Mouse (Mus musculus) CH12.LX (cell line): ENCODE measurements around the gene Zbtb20. TPM values are rescaled to one million over a fixed set of nuclear protein-coding genes. Genes with fewer than 3 reads are reported as not detected.
A peak's percentile ranks its signal among the peaks of the same experiment; 100 is the strongest.

Source experiments
- DNase-seq: peaks from one replicate; pipeline ENCODE4 v3.0.0-alpha.2; 2013; ENCODE audit errors: extremely low read depth
- H3K27ac ChIP-seq: 2 replicates; pipeline ENCODE4 v1.5.1; 2012; ENCODE audit warnings: low read depth, mild to moderate bottlenecking, control low read depth, moderate library complexity; ENCODE audit not compliant: insufficient read depth
- H3K27me3 ChIP-seq: replicated peaks from 2 replicates; pipeline ENCODE3; 2012; ENCODE audit warnings: inconsistent platforms
- H3K36me3 ChIP-seq, 2 experiments: replicated peaks in 1 of 2; 2 replicates each; pipeline versions ENCODE3 to v1.6.1; 2012; ENCODE audit warnings: inconsistent platforms in 1 of 2, low read length in 1 of 2, mild to moderate bottlenecking in 1 of 2, mixed read lengths in 1 of 2, moderate library complexity in 1 of 2; ENCODE audit not compliant: control insufficient read depth in 1 of 2, insufficient read depth in 1 of 2
- H3K4me1 ChIP-seq, 2 experiments: 2 replicates each; pipeline ENCODE4 v1.6.1; 2012; ENCODE audit warnings: inconsistent platforms in 1 of 2, moderate library complexity in 1 of 2; ENCODE audit not compliant: insufficient read depth in 2 of 2, control insufficient read depth in 1 of 2
- H3K4me2 ChIP-seq: 2 replicates; pipeline ENCODE4 v1.6.1; 2012; ENCODE audit warnings: low read depth, mild to moderate bottlenecking, control low read depth; ENCODE audit not compliant: poor library complexity, insufficient read depth, severe bottlenecking
- H3K4me3 ChIP-seq, 3 experiments: fragments of 150-350 bp in 1 of 3; sonication (generic) in 1 of 3; replicated peaks in 1 of 3; 2 replicates each; pipeline versions ENCODE3 to v1.5.1; 2011 to 2012; ENCODE audit warnings: low read depth in 2 of 3, low read length in 2 of 3, mild to moderate bottlenecking in 2 of 3, moderate library complexity in 2 of 3, control low read depth in 1 of 3, improper control_type of control experiment in 1 of 3, inconsistent platforms in 1 of 3, mixed read lengths in 1 of 3; ENCODE audit not compliant: poor library complexity in 1 of 3
- H3K79me2 ChIP-seq: replicated peaks from 2 replicates; pipeline ENCODE4 v1.6.1; 2012; ENCODE audit warnings: mild to moderate bottlenecking, moderate library complexity; ENCODE audit not compliant: control insufficient read depth, poor library complexity, insufficient read depth, severe bottlenecking; ENCODE audit errors: extremely low read depth
- H3K9ac ChIP-seq: 2 replicates; pipeline ENCODE4 v1.6.1; 2012; ENCODE audit warnings: low read depth, mild to moderate bottlenecking, control low read depth, moderate library complexity; ENCODE audit not compliant: insufficient read depth
- H3K9me3 ChIP-seq: replicated peaks from 2 replicates; pipeline ENCODE3; 2012; ENCODE audit warnings: low read length, inconsistent platforms, mixed read lengths
- CTCF ChIP-seq, 2 experiments: IDR thresholded peaks in 1 of 2; conservative IDR thresholded peaks in 1 of 2; 2 replicates each; pipeline ENCODE4 v1.5.1; 2011 to 2012; ENCODE audit warnings: low read depth in 2 of 2, low read length in 2 of 2, improper control_type of control experiment in 1 of 2, inconsistent platforms in 1 of 2, mild to moderate bottlenecking in 1 of 2, moderate library complexity in 1 of 2
- ELF1 ChIP-seq: IDR thresholded peaks from 2 replicates; pipeline ENCODE4 v1.6.1; 2014; ENCODE audit warnings: low read depth, mild to moderate bottlenecking, inconsistent platforms, low read length, improper control_type of control experiment
- GABPA ChIP-seq: IDR thresholded peaks from 2 replicates; pipeline ENCODE4 v1.6.1; 2012; ENCODE audit warnings: low read depth, low read length, improper control_type of control experiment, inconsistent platforms; ENCODE audit not compliant: insufficient replicate concordance
- MAFK ChIP-seq: IDR thresholded peaks from 2 replicates; pipeline ENCODE4 v1.6.1; 2011; ENCODE audit warnings: low read length, improper control_type of control experiment; ENCODE audit not compliant: insufficient replicate concordance
- MAZ ChIP-seq: IDR thresholded peaks from 2 replicates; pipeline ENCODE4 v1.6.1; 2012; ENCODE audit warnings: low read depth, mild to moderate bottlenecking, inconsistent platforms, low read length, improper control_type of control experiment, moderate library complexity
- MXI1 ChIP-seq: IDR thresholded peaks from 2 replicates; pipeline ENCODE4 v1.6.1; 2011; ENCODE audit warnings: mild to moderate bottlenecking, low read depth, low read length, improper control_type of control experiment
- NELFE ChIP-seq: IDR thresholded peaks from 2 replicates; pipeline ENCODE4 v1.6.1; 2011; ENCODE audit warnings: low read depth, low read length, improper control_type of control experiment
- RCOR1 ChIP-seq: conservative IDR thresholded peaks from 2 replicates; pipeline ENCODE4 v1.6.1; 2012; ENCODE audit warnings: low read depth, mild to moderate bottlenecking, inconsistent platforms, low read length, improper control_type of control experiment
- UBTF ChIP-seq: IDR thresholded peaks from 2 replicates; pipeline ENCODE4 v1.6.1; 2012; ENCODE audit warnings: low read depth, mild to moderate bottlenecking, inconsistent platforms, low read length, improper control_type of control experiment, moderate library complexity
- USF2 ChIP-seq: conservative IDR thresholded peaks from 2 replicates; pipeline ENCODE4 v1.6.1; 2011; ENCODE audit warnings: low read depth, low read length, improper control_type of control experiment
- ZKSCAN1 ChIP-seq: IDR thresholded peaks from 2 replicates; pipeline ENCODE4 v1.6.1; 2012; ENCODE audit warnings: low read depth, inconsistent platforms, low read length, improper control_type of control experiment, borderline replicate concordance
- dilution Hi-C: fragments of 300-500 bp; cut with MboI; formaldehyde crosslinking; loops from 2 replicates; pipeline ENCODE4 v1.14.3; 2020; ENCODE audit warnings: low sequenced_read_pairs; ENCODE audit not compliant: extremely low pct_unique_long_range_greater_than_20kb, extremely low pct_ligation_motif_present
- in situ Hi-C: fragments of 300-500 bp; cut with MboI; formaldehyde crosslinking; loops from 3 replicates; pipeline ENCODE4 v1.14.3; 2019; ENCODE audit warnings: low sequenced_read_pairs, low pct_ligation_motif_present, low pct_unique_long_range_greater_than_20kb, mixed read lengths
- polyA plus RNA-seq: library from polyadenylated mRNA; unstranded; fragments of >175 nt; gene quantifications from 2 replicates; pipeline ENCODE4 v1.2.1, GENCODE M21; 2012; ENCODE audit warnings: low read depth; ENCODE audit not compliant: insufficient read length
- total RNA-seq, 2 experiments: library from RNA; depleted of rRNA; stranded (reverse); fragments of 300-350 nt in 1 of 2; fragments of >200 nt in 1 of 2; gene quantifications; 2 replicates each; pipeline ENCODE4 v1.2.3; 2012 to 2014

Gene Zbtb20
- total and polyA plus RNA-seq, 3 experiments = 24.9 to 58.0 (median 51.6) TPM

DNA sequence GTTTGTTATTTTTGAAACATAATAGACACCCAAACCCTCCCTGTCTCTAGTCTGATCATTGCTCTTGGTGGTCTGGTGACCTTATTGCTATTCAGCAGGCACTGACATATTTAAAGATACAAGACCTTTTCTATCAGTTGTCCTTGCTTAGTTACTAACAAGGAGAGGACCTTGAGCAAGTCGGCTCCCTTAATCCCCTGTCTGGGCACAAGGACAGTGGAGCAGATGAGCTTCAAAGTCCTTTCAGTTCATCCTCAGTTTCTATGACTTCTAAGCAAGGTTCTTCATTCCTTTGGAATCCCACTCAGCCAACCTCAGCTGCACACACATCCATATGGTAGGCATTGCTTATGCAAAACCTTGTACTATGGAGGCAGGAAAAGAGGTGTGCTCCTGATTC, 690.8 kb downstream of the Zbtb20 start:
- peaks cover 9 to 67% of the 10 kb centered on the region in 2 experiments for H3K4me1 ChIP-seq
- no peak for TF ChIP-seq ZKSCAN1
- TF ChIP-seq UBTF = no peak
- no peak for TF ChIP-seq ELF1
- TF ChIP-seq MAFK = no peak
- TF ChIP-seq RCOR1 = no peak
- TF ChIP-seq, all 38 proteins: peak for 0
- no peaks in the 10 kb centered on the region for H3K27me3 ChIP-seq
- in situ Hi-C loops = no loop called here
- no peak for DNase-seq
- H3K9ac ChIP-seq = peak overlapping the region; percentile 7; the same call in 1 of the 2 replicates
- dilution Hi-C loops = no loop called here
- 0 out of 2 replicates have a peak overlapping the region, but pooled peaks have one; percentile 48 for H3K4me2 ChIP-seq
- H3K4me3 ChIP-seq = no peak overlapping the region
- no peaks in the 10 kb centered on the region for H3K9me3 ChIP-seq
- peaks cover 52 to 87% of the 10 kb centered on the region in 2 experiments for H3K36me3 ChIP-seq
- H3K27ac ChIP-seq = peak overlapping the region; percentile 5; the same call in 1 of the 2 replicates
- peaks cover 72% of the 10 kb centered on the region for H3K79me2 ChIP-seq

GRCm38 (mm10) chr16:43571376-43572081, 695.8 kb downstream of the Zbtb20 start:
- TF ChIP-seq MAFK (no peak), MXI1 (0 out of 2 replicates have a peak, but pooled peaks have one; percentile 29), USF2 (no peak), ZKSCAN1 (no peak), ELF1 (no peak), RCOR1 (no peak), GABPA (no peak), MAZ (no peak)
- TF ChIP-seq, all 38 proteins: peak for 1
- dilution Hi-C loops (no loop called here), in situ Hi-C loops (no loop called here)
- H3K27ac ChIP-seq = peak overlapping the region; percentile 13; the same call in 1 of the 2 replicates
- H3K9ac ChIP-seq = no peak overlapping the region
- H3K4me3 ChIP-seq = no peak overlapping the region
- peaks cover 14 to 63% of the 10 kb centered on the region in 2 experiments for H3K4me1 ChIP-seq
- no peak for DNase-seq
- H3K9me3 ChIP-seq = no peaks in the 10 kb centered on the region
- peaks cover 41% of the 10 kb centered on the region for H3K79me2 ChIP-seq
- no peak overlapping the region for H3K4me2 ChIP-seq
- peaks cover 71 to 91% of the 10 kb centered on the region in 2 experiments for H3K36me3 ChIP-seq
- H3K27me3 ChIP-seq = no peaks in the 10 kb centered on the region

DNA sequence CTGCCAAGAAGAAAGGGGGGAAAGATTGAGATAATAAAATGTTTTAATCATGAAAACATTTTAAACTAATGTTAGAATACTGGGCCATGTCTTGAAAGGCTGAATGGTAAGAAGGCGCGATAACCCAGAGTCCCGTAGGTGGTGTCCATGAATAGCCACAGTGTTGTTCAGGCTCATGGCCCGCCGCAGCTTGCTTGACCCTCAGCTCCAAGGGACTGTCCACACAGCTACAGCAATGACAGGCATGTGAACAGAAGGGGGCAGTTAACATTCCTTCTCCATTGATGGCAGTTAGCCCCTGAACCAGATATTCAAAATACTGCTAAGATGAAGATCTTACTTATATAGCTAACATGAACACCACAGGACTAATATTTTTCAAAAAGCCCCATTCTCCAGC, 696.5 kb downstream of the Zbtb20 start:
- Histone ChIP-seq H3K79me2 (peaks cover 34% of the 10 kb centered on the region), H3K9me3 (no peaks in the 10 kb centered on the region), H3K27me3 (no peaks in the 10 kb centered on the region), H3K4me1 (peaks cover 14 to 63% of the 10 kb centered on the region in 2 experiments), H3K27ac (peak overlapping the region; percentile 22; the same call in 1 of the 2 replicates), H3K4me2 (no peak overlapping the region), H3K4me3 (no peak overlapping the region), H3K9ac (no peak overlapping the region), H3K36me3 (peaks cover 72 to 91% of the 10 kb centered on the region in 2 experiments)
- in situ Hi-C loops (no loop called here), dilution Hi-C loops (no loop called here)
- DNase-seq = no peak
- no peak for TF ChIP-seq NELFE
- TF ChIP-seq CTCF (conservative IDR thresholded peaks at IDR 0.05 in 1 of 2, IDR thresholded peaks at IDR 0.05 in 1 of 2; ENCODE audit: low read depth in 2 of 2, low read length in 2 of 2) = 0 out of 4 replicates have a peak, but pooled peaks of 1 of the 2 experiments have one; percentile 3
